Mouse (Mus musculus): ENCODE measurements around the gene Cops8.

- TF ChIP-seq POLR2A (IDR thresholded peaks at IDR 0.05; ENCODE audit: borderline replicate concordance, extremely low read depth, low read depth, low read length) (no peak), CTCF (IDR thresholded peaks at IDR 0.05; ENCODE audit: insufficient read depth, low read length) (no peak)
Observed at GRCm38 (mm10) chr1:90662491-90662890, 59.7 kb downstream of the Cops8 start.

Data from lung, adult 2 months (tissue).